Mouse (Mus musculus) lung, postnatal 10 days (tissue): ENCODE measurements around the gene Ppp1r3e.

Experiments
- DNase-seq: peaks from one replicate; pipeline ENCODE4 v3.0.0; 2021

Ppp1r3e gene

DNA sequence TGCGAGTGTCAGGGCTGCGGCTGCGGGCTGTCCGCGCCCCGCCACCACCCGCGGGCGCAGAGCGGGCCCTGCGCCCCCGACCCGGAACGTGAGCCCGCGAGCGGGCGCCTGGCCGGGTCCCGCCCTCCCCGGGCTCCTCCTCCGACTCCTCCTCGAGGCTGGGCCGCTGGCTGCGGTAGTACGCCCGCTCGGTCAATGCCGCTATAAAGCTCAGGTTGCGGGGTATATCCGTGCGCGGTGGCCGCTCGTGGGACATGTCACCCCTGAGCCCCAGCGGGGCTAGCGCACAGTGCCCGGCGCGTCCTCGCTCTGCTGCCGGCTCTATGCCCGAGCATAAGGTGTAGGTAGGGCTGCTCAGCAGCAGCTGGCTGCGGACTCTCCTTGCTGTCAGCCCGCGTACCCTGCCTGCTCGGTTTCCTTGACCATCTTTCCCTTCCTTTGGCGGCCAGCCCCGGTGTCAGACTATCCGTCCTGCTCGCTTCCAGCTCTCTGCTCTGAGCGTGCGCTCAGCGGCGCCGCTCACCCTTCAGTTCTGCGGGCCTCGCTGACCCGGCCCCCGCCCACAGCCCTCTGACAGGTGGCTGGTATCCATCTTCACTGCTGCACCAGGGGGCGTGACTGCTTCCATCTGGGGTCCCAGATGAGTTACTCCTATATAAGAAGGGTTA is at the start of gene Ppp1r3e:
Ppp1r3e (minus strand) TSS at position 503 of the 668 bp plus-strand sequence.
- DNase-seq, result peak; percentile 75

DNA sequence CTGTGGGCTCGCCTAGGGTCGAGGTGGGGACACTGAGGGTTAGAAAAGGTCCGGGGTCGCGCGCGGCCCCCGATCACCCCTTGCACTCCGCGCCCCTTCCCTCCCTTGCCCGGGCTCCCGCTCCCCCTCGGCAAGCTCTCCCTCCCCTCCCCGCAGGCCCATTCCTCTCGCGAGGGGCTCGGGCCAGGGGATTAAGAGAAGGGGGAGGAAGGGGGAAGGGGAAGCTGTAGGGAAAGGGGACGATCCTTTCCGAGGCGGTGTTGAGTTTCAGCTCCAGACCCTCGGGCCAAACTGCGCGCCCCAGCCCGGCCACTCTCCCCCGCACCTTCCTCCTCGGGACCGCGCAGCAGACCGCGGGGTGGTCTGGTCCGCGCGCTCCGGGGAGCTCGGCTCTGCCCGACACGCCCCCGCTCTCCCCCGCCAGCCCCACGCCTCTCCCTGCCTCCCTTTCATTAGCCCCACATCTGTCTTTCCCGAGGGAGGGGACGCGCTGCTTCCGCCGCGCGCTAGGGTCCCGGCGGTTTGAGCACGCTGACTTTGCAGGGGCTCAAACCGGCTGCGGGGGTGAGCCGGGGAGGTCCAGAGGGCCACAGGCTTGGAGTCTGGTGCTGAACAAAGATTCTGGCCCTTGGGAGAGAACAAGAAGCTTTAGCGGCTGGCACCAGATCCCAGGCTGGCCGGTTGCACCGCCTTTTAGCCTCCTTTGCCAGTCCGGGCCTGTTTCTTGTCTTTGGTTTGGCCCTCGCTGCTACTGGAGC is 49.2 kb upstream of the Ppp1r3e start:
- peak; percentile 74 for DNase-seq

DNA sequence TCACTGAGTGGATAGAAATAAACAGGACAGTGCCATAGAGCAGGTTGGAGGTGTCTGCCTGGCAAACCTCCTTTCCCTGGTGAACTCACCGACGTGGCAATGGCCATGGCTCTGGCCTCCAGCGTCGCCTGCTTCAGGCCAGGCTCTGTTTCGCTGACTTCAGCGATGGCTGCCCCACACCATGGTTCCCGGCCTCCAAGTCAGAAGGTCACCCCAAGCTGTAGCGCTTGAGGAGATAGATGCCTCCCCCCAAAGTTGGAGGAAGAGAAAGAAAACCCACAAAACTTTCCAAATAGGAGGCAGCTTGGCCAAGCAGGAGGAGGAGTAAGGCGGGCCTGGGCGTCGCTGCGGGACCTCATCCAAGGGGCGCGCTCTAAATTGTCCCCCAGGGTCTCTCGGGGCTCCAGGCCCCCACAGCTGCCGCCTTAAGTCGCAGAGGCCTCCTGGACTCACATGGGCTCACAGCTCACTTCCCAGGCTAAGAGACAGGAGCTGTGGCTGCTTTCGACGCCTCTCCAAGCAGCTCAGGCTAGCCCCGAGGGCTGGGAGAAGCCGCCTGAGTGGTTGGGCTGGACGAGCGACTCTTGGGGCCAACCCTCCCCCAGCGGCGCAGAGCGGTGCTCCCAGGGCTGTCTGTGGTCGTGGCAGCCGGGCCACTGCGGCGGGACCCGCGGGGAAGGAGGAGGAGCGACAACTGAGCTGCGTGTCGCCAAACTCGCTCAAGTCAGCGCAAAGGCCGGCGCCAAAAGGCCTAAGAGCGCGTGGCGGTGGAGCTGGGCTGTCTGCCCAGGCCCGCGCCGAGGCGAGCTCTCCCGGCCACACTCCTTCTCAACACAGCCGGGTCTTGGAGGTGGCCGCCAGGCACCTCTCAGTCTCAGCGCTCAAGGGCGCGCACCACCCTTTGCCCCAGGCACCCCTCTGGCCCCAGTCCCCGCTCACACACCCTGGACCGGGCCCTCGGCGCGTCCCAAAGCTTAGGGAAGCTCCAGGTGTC is 48.3 kb upstream of the Ppp1r3e start, which contains the start of gene Efs:
Efs (minus strand) TSS at position 778 of the 994 bp plus-strand sequence.
- peak; percentile 81 for DNase-seq

DNA sequence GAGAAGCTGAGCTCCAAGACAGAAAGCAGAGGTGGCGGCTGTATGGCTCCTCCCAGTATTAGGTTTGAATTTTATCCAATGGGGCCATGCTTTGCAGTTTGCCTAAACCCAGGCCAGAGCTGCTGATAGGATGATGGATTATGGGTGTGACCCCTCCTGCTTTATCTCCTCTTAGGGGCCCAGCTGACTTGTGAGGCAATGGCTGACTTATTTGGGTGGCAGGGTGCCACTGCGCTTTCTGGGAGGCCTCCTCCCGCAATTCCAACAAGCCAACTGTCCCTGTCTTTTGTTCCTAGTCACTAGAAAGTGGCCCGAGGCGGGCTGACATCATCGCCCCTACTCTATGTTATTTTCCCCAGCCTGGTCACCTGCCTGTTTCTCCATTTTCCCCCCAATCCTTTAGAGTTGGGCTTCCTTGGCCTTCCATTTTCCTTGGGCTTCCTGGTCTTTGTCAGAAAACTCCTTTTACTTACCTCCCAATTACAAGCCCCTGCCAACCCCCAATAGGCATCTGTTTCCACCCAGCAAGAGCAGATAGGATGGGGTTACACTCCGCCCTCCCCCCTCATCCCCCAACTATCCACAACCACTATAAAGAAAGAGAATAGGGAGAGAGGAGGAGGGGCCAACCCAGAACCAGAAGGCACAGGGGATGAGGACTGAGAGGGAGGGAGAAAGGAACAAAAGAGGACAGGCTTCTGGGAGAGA is 47.4 kb upstream of the Ppp1r3e start:
- peak; percentile 67 for DNase-seq

DNA sequence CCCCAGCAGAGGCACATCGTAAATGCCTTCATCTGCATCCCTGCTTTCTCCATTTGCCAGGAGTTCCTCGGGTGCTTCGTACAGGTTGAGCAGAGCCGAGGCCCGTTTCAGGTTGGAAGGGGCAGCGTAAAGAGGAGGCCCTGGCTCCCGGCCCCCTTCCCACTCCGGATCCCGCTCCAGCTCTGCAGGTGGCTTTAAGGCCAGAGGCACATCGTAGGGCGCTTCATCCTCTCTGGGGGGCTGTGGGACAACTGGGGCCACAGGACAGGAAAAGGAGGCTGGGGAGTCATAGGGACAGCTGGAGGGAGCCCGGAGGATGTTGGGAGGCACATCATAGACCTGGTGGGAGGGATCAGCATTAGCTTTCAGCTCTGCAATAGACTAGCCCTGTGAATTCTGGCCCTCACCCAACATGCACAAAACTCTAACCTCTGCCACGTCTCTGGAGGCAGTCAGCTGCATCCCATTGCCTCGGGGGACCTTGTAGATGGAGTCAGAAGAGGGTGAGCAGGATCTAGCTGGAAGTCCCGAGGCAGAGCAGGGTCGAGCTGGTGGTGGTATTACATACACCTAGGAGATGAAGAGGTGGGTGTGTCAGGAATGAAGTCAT is 42.8 kb upstream of the Ppp1r3e start:
- DNase-seq, result no peak

DNA sequence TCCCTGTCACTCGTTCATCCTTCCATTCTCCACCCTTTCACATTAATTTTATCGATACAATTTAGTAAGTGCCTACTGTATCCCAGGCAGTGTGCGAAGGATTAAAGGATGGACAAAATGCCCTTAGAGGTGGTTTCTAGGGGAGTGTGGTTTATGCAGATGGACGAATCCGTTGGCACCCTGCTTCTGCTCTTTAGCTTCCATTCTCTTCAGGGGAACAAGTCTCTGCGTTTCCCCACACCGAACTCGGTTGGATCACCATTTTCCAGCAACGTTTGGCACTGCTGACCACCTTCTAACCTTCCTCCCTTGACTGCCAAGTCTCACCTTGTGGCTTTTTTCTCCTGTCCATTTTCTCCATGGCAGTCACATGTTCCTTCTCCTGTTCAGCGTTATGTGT is 36.0 kb upstream of the Ppp1r3e start:
- DNase-seq, result no peak

DNA sequence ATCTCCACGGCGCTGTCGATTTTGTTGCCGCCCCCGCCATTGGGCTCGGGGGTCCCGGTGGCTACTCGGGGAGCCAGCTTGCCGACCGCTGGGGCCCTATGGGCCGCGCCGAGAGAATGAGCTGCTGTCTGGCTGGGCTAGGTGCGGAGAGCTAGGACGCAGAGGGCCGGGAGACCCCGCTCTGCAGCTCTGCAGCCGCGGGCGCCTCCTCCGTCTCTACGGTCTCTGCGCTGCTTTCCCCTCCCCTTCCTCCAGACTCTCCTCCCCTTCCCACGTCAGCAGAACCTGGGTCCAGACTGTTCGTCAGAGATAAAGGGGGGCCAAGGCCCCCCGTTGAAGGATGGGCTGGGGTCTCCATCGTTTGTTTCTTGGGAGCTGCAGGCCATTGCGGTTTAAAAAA is 35.5 kb upstream of the Ppp1r3e start, which contains the start of gene Slc22a17:
Slc22a17 (minus strand) TSS at position 247 of the 400 bp plus-strand sequence.
- DNase-seq, result peak; percentile 82

DNA sequence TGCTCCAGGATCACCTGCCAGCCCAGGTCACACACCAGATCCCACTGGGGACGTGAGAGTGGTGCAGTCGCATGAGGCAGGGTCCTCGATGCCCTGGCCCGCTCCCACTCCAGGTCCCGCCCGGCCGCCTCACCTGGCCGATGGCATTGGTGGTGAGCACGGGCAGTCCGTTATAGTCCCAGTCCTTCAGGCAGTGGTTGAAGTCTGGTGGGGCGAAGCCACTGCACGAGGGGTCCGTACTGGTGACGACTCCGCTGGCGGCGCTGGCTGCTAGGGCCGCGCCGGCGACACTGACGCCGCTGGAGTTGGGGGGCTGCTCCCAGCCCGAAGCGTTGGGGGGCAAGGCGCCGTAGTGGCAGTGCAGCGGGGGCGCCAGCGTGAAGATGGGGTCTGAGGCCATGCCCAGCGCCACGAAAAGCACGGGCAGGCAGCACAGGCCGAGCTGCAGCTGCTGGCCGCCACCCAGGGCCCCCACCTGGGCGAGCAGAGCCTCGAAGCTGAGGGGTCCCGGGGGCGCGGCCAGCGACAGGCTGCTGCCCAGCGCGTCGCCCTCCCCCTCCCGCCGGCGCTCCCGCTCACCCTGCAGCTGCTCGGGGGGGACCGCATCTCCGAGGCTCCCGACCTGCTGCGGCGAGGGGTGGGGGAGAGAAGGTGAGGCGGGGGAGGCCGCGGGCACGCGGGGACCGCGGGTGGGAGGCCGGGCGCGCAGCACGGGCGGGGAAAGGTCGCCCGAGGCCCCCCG is 34.9 kb upstream of the Ppp1r3e start:
- peak; percentile 24 for DNase-seq

DNA sequence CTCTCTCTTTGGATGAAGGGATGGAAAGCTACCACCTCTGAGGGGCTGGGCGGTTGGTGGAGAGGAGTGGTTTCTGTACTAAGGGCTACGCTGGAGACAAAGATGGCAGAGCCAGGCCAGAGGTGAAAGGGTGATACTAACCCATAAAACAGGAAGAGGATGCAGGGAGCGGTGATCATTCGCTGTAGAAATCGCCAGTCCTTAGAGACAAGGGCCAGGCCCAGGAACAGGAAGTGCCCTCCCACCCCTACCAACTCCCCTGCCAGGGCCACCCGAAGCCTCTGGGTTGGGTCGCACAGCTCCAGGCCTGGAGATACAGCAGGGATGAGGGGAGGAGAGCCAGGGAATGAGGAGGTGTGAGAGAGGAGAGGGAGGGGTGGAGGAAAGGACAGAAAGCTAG is 31.3 kb upstream of the Ppp1r3e start:
- DNase-seq, result no peak

DNA sequence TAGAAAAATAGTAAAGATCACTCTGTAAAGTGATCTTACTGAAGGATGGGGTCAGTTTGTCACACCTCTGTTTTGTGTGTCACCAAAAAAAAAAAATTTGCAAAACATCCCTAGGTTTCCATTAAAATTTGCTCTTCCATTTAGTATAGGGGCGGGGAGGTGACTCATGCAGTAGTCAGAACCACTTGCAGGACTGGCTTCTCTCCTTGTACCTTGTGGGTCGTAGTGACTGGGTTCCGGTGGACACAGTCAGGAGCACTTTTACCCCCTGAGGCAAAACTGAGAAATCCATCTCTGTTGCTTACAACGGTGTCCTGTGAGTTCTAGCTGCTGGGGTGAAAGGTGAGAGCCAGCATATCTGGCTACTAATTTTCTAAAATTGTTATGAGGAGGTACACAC is 26.3 kb upstream of the Ppp1r3e start:
- no peak for DNase-seq

DNA sequence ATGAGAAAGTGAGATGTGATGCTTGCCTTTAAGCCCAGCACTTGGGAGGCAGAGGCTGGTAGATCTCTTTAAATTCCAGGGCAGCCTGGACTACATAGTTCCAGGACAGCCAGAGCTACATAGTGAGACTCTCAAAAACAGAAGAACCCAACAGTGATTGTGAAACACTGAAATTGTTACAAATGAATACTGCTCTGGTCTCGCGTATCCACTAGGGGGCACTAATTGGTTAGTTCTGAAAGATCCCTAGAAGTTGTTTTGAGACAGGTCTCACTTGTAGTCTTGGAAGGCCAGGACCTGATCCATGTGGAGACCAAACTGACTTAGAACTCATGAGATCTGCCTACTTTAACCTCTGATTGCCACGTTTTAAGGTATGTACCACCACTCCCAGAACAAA is 23.0 kb upstream of the Ppp1r3e start:
- peak; percentile 86 for DNase-seq

DNA sequence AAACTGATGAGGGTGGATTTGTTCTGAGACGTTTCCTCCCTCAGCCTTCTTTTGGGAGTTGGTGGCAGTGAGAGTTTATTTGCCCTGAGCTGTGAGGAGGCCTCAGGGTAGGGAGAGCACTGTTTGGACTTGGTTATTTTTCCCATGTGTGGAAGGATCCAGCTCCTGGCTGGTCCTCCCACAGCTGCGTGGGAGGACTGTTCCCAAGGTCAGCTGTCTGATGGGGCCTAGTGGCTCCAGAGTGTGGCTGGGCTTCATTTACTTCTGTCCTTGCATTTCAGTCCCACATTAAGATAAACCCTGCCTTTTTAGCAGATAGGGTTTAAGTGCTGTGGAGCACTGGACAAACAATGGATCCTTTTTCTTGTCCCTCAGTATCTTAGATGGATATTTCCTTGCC is 20.1 kb upstream of the Ppp1r3e start:
- no peak for DNase-seq

DNA sequence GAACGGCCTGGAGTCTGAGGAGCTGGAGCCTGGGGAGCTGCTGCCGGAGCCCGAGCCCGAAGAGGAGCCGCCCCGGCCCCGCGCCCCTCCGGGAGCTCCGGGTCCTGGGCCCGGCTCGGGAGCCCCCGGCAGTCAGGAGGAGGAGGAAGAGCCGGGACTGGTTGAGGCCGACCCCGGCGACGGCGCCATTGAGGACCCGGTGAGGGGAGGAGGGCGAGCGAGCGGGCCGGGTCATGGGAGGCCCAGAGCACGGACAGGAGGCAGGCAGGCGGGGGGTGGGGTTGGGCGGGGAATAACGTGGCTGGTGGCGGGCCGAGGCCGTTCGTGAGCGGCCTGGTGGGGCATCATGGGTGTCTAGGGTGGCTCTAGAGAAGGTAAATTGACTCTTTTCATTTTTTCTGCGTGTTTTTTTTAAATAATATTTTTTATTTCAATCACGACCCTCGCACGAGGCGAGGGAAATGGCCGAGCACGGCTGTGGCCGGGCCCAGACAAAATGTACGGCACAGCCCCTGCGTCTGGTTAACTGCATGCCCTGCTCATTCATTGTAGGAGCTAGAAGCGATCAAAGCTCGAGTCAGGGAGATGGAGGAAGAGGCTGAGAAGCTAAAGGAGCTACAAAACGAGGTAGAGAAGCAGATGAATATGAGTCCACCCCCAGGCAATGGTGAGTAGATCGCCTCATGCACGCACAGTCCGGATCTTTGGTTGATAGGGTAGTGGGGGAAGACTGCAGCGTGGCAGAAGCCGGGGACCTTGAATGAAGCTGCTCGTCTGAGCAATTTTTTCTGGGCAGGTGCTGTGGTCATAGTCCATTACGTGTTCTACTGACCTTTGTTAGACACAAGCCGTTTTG is 17.2 kb upstream of the Ppp1r3e start:
- DNase-seq, result peak; percentile 67

DNA sequence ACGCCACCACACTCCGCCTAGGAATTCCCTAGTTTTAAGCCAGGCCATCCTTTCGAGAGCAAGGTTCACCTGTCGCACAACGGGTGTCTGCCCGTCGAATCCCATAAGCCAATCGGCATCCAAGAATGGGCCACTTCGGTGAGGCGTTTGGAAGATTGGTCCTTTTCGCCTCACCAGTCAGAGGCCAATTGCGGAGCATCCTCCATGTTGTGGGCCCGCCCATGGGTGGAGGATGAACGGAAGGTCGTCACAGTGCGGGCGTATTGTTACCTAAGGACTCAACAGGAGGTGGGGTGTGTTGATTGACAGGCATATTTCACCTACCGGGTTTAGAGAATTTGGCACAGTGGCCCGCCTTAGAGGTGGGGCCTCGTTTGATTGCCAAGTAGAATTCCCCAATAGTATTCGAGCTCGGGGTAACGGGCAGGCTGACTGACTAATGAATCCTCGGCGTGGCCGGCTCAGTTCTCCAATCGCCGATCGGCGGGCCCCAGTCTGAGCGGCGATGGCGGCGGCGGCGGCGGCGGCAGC is 16.4 kb upstream of the Ppp1r3e start:
- peak; percentile 99 for DNase-seq

DNA sequence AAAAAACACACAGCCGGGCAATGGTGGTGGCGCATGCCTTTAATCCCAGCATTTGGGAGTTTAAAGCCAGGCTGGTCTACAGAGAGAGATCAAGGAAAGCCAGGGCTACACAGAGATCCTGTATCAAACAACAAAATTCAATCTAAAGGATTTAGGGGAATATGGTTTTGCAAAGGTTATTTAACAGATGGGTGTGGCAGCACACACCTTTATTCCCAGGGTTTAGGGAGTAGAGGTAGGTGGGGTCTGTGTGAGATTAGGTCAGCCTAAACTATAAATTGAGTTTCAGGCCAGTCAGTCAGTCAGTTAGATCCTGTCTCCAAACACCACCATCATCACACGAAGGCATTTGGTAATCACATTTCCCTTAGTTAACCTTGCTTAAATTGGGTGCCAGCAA is 14.8 kb upstream of the Ppp1r3e start, which contains the start of gene Pabpn1:
Pabpn1 (plus strand) TSS at position 301 of the 400 bp plus-strand sequence.
- DNase-seq, result no peak

DNA sequence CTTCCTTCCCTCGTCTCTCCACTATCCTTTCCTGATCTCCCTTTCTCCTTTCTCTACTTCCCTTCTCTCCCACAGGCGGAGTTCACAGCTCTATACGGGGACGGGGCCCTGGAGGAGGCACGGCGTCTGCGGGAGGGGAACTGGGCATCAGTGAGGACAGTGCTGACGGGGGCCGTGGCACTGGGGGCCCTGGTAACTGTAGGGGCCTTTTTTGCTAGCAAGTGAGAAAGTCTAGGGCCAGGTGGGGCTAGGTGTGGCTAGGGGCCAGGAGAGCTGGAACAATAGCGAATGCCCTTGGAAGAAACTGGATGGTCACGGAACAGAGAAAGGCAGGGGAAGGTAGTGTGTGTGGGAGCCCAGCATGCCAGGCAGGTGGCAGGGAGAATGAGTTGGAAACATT is 8.0 kb upstream of the Ppp1r3e start:
- no peak for DNase-seq

DNA sequence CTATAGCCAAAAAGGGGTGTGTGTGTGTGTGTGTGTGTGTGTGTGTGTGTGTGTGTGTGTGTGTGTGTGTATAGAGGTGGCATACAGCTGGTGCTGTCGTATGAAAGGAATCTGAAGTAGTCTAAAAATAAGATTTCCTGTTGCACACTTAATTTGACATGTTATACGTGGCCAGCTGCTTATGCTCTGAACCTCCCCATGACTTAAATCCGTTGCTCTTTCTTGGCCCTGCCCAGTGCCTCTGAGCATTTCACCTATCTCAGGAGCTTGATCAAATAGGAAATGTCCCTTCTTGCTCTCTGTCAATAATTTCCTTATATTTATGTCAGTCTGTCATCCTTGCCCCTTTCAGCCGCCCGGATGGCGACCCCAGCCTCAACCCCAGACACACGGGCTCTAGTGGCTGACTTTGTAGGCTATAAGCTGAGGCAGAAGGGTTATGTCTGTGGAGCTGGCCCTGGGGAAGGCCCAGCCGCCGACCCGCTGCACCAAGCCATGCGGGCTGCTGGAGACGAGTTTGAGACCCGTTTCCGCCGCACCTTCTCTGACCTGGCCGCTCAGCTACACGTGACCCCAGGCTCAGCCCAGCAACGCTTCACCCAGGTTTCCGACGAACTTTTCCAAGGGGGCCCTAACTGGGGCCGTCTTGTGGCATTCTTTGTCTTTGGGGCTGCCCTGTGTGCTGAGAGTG is 6.8 kb upstream of the Ppp1r3e start:
- no peak for DNase-seq

DNA sequence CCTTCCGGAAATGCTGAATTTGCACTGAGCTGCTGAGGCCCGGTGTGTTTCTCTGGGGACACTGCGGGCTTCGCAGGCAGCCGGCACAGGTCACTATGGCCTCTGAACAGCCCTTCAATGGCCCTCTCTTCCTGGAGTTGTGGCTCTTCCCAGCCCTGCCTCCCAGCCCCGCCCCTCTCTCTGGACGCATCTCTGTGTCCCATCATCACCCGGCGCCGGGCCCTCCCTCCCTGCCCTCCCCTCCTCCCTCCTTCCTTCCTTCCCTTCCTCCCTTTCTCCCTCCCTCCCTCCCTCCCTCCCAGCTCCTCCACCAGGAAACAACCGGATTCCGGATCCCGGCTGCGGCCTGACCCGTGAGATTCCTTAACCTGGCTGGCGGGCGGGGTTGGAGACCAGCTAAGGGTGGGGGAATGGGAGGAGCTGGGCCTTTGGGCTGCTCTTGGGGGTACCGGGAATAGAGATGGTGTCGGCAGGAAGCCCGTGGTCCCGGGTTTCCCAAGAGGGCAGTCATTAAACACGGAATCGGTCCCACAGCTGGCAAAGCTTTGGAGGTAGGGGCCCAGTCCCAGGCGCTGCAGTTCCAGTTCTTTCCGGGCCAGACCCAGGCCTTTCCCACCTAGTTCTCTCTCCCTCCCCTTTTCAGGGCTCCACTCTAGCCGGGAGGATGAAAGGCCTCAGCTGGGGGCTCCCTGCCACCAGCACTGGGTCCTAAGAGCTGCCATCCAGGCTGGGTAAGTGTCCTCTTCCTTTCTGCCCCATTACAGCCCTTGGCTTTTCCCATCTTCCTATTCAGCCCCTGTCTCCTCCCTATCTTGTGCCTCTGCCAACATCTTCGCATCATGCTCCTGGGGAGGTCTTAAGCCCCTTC is 6.0 kb upstream of the Ppp1r3e start, which contains the start of the genes Bcl2l2 and Gm20521:
Bcl2l2 (plus strand) TSS at position 224 of the 868 bp plus-strand sequence.
Gm20521 (plus strand) TSS at position 288 of the 868 bp plus-strand sequence.
- peak; percentile 95 for DNase-seq
